Mouse (Mus musculus): ENCODE data around the gene Pkd1l2. TPM values are rescaled to one million over a fixed set of nuclear protein-coding genes. Genes with fewer than 3 reads are reported as not detected.

Gene Pkd1l2
- polyA plus RNA-seq, 1 experiment: 0.09 TPM

GRCm38 (mm10) chr8:117037374-117037935 lies 44.8 kb downstream of the Pkd1l2 start:
- TF ChIP-seq CTCF (IDR thresholded peaks at IDR 0.05; ENCODE audit: extremely low read depth, insufficient read length, insufficient replicate concordance, low read depth, low read length) (no peak), POLR2A (IDR thresholded peaks at IDR 0.05; ENCODE audit: low read depth, low read length) (no peak)
- Histone ChIP-seq H3K27ac (ENCODE audit: insufficient read depth, low read depth, low read length) (no peak overlapping the region), H3K4me3 (ENCODE audit: low read depth, low read length) (no peak overlapping the region), H3K36me3 (ENCODE audit: control insufficient read depth, insufficient read depth, low read length) (no peaks in the 10 kb centered on the region), H3K27me3 (ENCODE audit: control insufficient read depth, insufficient read depth, low read length) (no peaks in the 10 kb centered on the region), H3K4me1 (ENCODE audit: control insufficient read depth, insufficient read depth, insufficient read length, low read length) (no peaks in the 10 kb centered on the region)
- WGBS: 53% methylated on average over 7 of the region's 7 CpGs

GRCm38 (mm10) chr8:117033393-117033792 lies 48.9 kb downstream of the Pkd1l2 start:
- H3K27me3 ChIP-seq (ENCODE audit: control insufficient read depth, insufficient read depth, low read length): no peaks in the 10 kb centered on the region
- no peak overlapping the region for H3K4me3 ChIP-seq (ENCODE audit: low read depth, low read length)
- TF ChIP-seq CTCF (IDR thresholded peaks at IDR 0.05; ENCODE audit: extremely low read depth, insufficient read length, insufficient replicate concordance, low read depth, low read length) (no peak), POLR2A (IDR thresholded peaks at IDR 0.05; ENCODE audit: low read depth, low read length) (no peak)
- no peak overlapping the region for H3K27ac ChIP-seq (ENCODE audit: insufficient read depth, low read depth, low read length)
- no peaks in the 10 kb centered on the region for H3K36me3 ChIP-seq (ENCODE audit: control insufficient read depth, insufficient read depth, low read length)
- no peaks in the 10 kb centered on the region for H3K4me1 ChIP-seq (ENCODE audit: control insufficient read depth, insufficient read depth, insufficient read length, low read length)
- 73% methylated on average over 3 of the region's 3 CpGs for WGBS

- Histone ChIP-seq H3K27me3 (ENCODE audit: control insufficient read depth, insufficient read depth, low read length) (no peaks in the 10 kb centered on the region), H3K36me3 (ENCODE audit: control insufficient read depth, insufficient read depth, low read length) (no peaks in the 10 kb centered on the region)
- WGBS: 76% methylated on average over 8 of the region's 8 CpGs
These were observed 49.6 kb downstream of the Pkd1l2 start for GRCm38 (mm10) chr8:117032609-117033008.

GRCm38 (mm10) chr8:117031476-117031875 lies 50.8 kb downstream of the Pkd1l2 start:
- Histone ChIP-seq H3K4me1 (ENCODE audit: control insufficient read depth, insufficient read depth, insufficient read length, low read length) (no peaks in the 10 kb centered on the region), H3K4me3 (ENCODE audit: low read depth, low read length) (no peak overlapping the region), H3K27me3 (ENCODE audit: control insufficient read depth, insufficient read depth, low read length) (no peaks in the 10 kb centered on the region), H3K36me3 (ENCODE audit: control insufficient read depth, insufficient read depth, low read length) (no peaks in the 10 kb centered on the region), H3K27ac (ENCODE audit: insufficient read depth, low read depth, low read length) (no peak overlapping the region)
- 20% methylated on average over 6 of the region's 6 CpGs for WGBS
- no peak for TF ChIP-seq CTCF (IDR thresholded peaks at IDR 0.05; ENCODE audit: extremely low read depth, insufficient read length, insufficient replicate concordance, low read depth, low read length)
- no peak for TF ChIP-seq POLR2A (IDR thresholded peaks at IDR 0.05; ENCODE audit: low read depth, low read length)

More at GRCm38 (mm10) chr8:117032609-117033008, 49.6 kb downstream of the Pkd1l2 start:
- H3K4me1 ChIP-seq (ENCODE audit: control insufficient read depth, insufficient read depth, insufficient read length, low read length): no peaks in the 10 kb centered on the region
- TF ChIP-seq CTCF (IDR thresholded peaks at IDR 0.05; ENCODE audit: extremely low read depth, insufficient read length, insufficient replicate concordance, low read depth, low read length) (no peak), POLR2A (IDR thresholded peaks at IDR 0.05; ENCODE audit: low read depth, low read length) (no peak)
- H3K4me3 ChIP-seq (ENCODE audit: low read depth, low read length): no peak overlapping the region
- no peak overlapping the region for H3K27ac ChIP-seq (ENCODE audit: insufficient read depth, low read depth, low read length)

GRCm38 (mm10) chr8:117028686-117029085 lies 53.6 kb downstream of the Pkd1l2 start:
- Histone ChIP-seq H3K4me3 (ENCODE audit: low read depth, low read length) (no peak overlapping the region), H3K4me1 (ENCODE audit: control insufficient read depth, insufficient read depth, insufficient read length, low read length) (no peaks in the 10 kb centered on the region), H3K27ac (ENCODE audit: insufficient read depth, low read depth, low read length) (no peak overlapping the region), H3K27me3 (ENCODE audit: control insufficient read depth, insufficient read depth, low read length) (no peaks in the 10 kb centered on the region), H3K36me3 (ENCODE audit: control insufficient read depth, insufficient read depth, low read length) (no peaks in the 10 kb centered on the region)
- TF ChIP-seq CTCF (IDR thresholded peaks at IDR 0.05; ENCODE audit: extremely low read depth, insufficient read length, insufficient replicate concordance, low read depth, low read length): no peak
- TF ChIP-seq POLR2A (IDR thresholded peaks at IDR 0.05; ENCODE audit: low read depth, low read length): no peak
- 95% methylated on average over 10 of the region's 10 CpGs for WGBS

- Histone ChIP-seq H3K27ac (ENCODE audit: insufficient read depth, low read depth, low read length) (no peak overlapping the region), H3K4me3 (ENCODE audit: low read depth, low read length) (no peak overlapping the region), H3K36me3 (ENCODE audit: control insufficient read depth, insufficient read depth, low read length) (no peaks in the 10 kb centered on the region), H3K27me3 (ENCODE audit: control insufficient read depth, insufficient read depth, low read length) (no peaks in the 10 kb centered on the region), H3K4me1 (ENCODE audit: control insufficient read depth, insufficient read depth, insufficient read length, low read length) (no peaks in the 10 kb centered on the region)
- no peak for TF ChIP-seq POLR2A (IDR thresholded peaks at IDR 0.05; ENCODE audit: low read depth, low read length)
- TF ChIP-seq CTCF (IDR thresholded peaks at IDR 0.05; ENCODE audit: extremely low read depth, insufficient read length, insufficient replicate concordance, low read depth, low read length): no peak
- 86% methylated on average over 5 of the region's 5 CpGs for WGBS
These were observed 54.6 kb downstream of the Pkd1l2 start for GRCm38 (mm10) chr8:117027601-117028000.

GRCm38 (mm10) chr8:117022297-117022993 lies 59.8 kb downstream of the Pkd1l2 start:
- Histone ChIP-seq H3K27ac (ENCODE audit: insufficient read depth, low read depth, low read length) (no peak overlapping the region), H3K4me1 (ENCODE audit: control insufficient read depth, insufficient read depth, insufficient read length, low read length) (no peaks in the 10 kb centered on the region), H3K36me3 (ENCODE audit: control insufficient read depth, insufficient read depth, low read length) (no peaks in the 10 kb centered on the region), H3K4me3 (ENCODE audit: low read depth, low read length) (no peak overlapping the region), H3K27me3 (ENCODE audit: control insufficient read depth, insufficient read depth, low read length) (no peaks in the 10 kb centered on the region)
- TF ChIP-seq CTCF (IDR thresholded peaks at IDR 0.05; ENCODE audit: extremely low read depth, insufficient read length, insufficient replicate concordance, low read depth, low read length) (no peak), POLR2A (IDR thresholded peaks at IDR 0.05; ENCODE audit: low read depth, low read length) (no peak)
- WGBS: 27% methylated on average over 1 of the region's 1 CpGs

All from small intestine, adult 2 months (tissue).